Mouse (Mus musculus): Measurements from ENCODE around the gene Kif3b. TPM values are rescaled to one million over a fixed set of nuclear protein-coding genes. Genes with fewer than 3 reads are reported as not detected.

Kif3b gene
- polyA plus RNA-seq, 1 experiment from 2014 or later = 1.7 TPM

- Histone ChIP-seq H3K36me3 (replicated peaks; ENCODE audit: insufficient read depth, low read length) (no peaks in the 10 kb centered on the region), H3K4me2 (ENCODE audit: low read depth, low read length) (no peak overlapping the region), H3K27me3 (ENCODE audit: insufficient read depth, low read length) (no peaks in the 10 kb centered on the region), H3K27ac (ENCODE audit: low read depth) (0 out of 2 replicates have a peak overlapping the region, but pooled peaks have one; percentile 11), H3K4me1 (ENCODE audit: insufficient read depth) (peaks cover 6% of the 10 kb centered on the region), H3K9me3 (ENCODE audit: low read length) (no peaks in the 10 kb centered on the region), H3K9ac (replicated peaks) (no peak overlapping the region), H3K4me3 (ENCODE audit: low read depth, low read length) (no peak overlapping the region)
- TF ChIP-seq CTCF (IDR thresholded peaks at IDR 0.05; ENCODE audit: low read depth) (no peak), EP300 (IDR thresholded peaks at IDR 0.05; ENCODE audit: low read depth) (no peak)
- 69% methylated on average over 6 of the region's 6 CpGs for WGBS (ENCODE audit: insufficient replicate concordance)
- ATAC-seq = no peak
- DNase-seq = no peak
Measured at GRCm38 (mm10) chr2:153305240-153305639, 14.0 kb downstream of the Kif3b start.

GRCm38 (mm10) chr2:153308586-153308985, 17.4 kb downstream of the Kif3b start:
- Histone ChIP-seq H3K4me2 (ENCODE audit: low read depth, low read length) (no peak overlapping the region), H3K9me3 (ENCODE audit: low read length) (no peaks in the 10 kb centered on the region), H3K4me3 (ENCODE audit: low read depth, low read length) (no peak overlapping the region), H3K4me1 (ENCODE audit: insufficient read depth) (peaks cover 6% of the 10 kb centered on the region), H3K27ac (ENCODE audit: low read depth) (no peak overlapping the region), H3K9ac (replicated peaks) (no peak overlapping the region), H3K27me3 (ENCODE audit: insufficient read depth, low read length) (no peaks in the 10 kb centered on the region), H3K36me3 (replicated peaks; ENCODE audit: insufficient read depth, low read length) (no peaks in the 10 kb centered on the region)
- ATAC-seq (no peak), DNase-seq (no peak)
- no peak for TF ChIP-seq CTCF (IDR thresholded peaks at IDR 0.05; ENCODE audit: low read depth)
- TF ChIP-seq EP300 (IDR thresholded peaks at IDR 0.05; ENCODE audit: low read depth) = no peak
- WGBS (ENCODE audit: insufficient replicate concordance) = 81% methylated on average over 7 of the region's 7 CpGs

- no peak overlapping the region for H3K27ac ChIP-seq (ENCODE audit: low read depth)
- H3K4me1 ChIP-seq (ENCODE audit: insufficient read depth) = peaks cover 6% of the 10 kb centered on the region
- H3K27me3 ChIP-seq (ENCODE audit: insufficient read depth, low read length) = no peaks in the 10 kb centered on the region
- WGBS (ENCODE audit: insufficient replicate concordance) = 84% methylated on average over 8 of the region's 8 CpGs
- H3K9me3 ChIP-seq (ENCODE audit: low read length) = no peaks in the 10 kb centered on the region
- H3K36me3 ChIP-seq (replicated peaks; ENCODE audit: insufficient read depth, low read length) = no peaks in the 10 kb centered on the region
- DNase-seq = no peak
- TF ChIP-seq EP300 (IDR thresholded peaks at IDR 0.05; ENCODE audit: low read depth) (no peak), CTCF (IDR thresholded peaks at IDR 0.05; ENCODE audit: low read depth) (no peak)
- no peak overlapping the region for H3K4me3 ChIP-seq (ENCODE audit: low read depth, low read length)
- ATAC-seq = no peak
- H3K4me2 ChIP-seq (ENCODE audit: low read depth, low read length) = no peak overlapping the region
- H3K9ac ChIP-seq (replicated peaks) = no peak overlapping the region
Measured at GRCm38 (mm10) chr2:153309106-153309505, 17.9 kb downstream of the Kif3b start.

- 71% methylated on average over 6 of the region's 6 CpGs for WGBS (ENCODE audit: insufficient replicate concordance)
- ATAC-seq (no peak), DNase-seq (no peak)
- peaks cover 5% of the 10 kb centered on the region for H3K4me1 ChIP-seq (ENCODE audit: insufficient read depth)
- H3K36me3 ChIP-seq (replicated peaks; ENCODE audit: insufficient read depth, low read length) = no peaks in the 10 kb centered on the region
- no peak for TF ChIP-seq CTCF (IDR thresholded peaks at IDR 0.05; ENCODE audit: low read depth)
- no peak for TF ChIP-seq EP300 (IDR thresholded peaks at IDR 0.05; ENCODE audit: low read depth)
- H3K4me2 ChIP-seq (ENCODE audit: low read depth, low read length) = no peak overlapping the region
- H3K9ac ChIP-seq (replicated peaks) = no peak overlapping the region
- no peaks in the 10 kb centered on the region for H3K9me3 ChIP-seq (ENCODE audit: low read length)
- H3K4me3 ChIP-seq (ENCODE audit: low read depth, low read length) = no peak overlapping the region
- H3K27ac ChIP-seq (ENCODE audit: low read depth) = no peak overlapping the region
- no peaks in the 10 kb centered on the region for H3K27me3 ChIP-seq (ENCODE audit: insufficient read depth, low read length)
Measured at GRCm38 (mm10) chr2:153310228-153310627, 19.0 kb downstream of the Kif3b start.

- TF ChIP-seq EP300 (IDR thresholded peaks at IDR 0.05; ENCODE audit: low read depth) = no peak
- TF ChIP-seq CTCF (IDR thresholded peaks at IDR 0.05; ENCODE audit: low read depth) = no peak
- Histone ChIP-seq H3K36me3 (replicated peaks; ENCODE audit: insufficient read depth, low read length) (peaks cover 8% of the 10 kb centered on the region; the same call in 1 of the 2 replicates), H3K4me3 (ENCODE audit: low read depth, low read length) (no peak overlapping the region), H3K9me3 (ENCODE audit: low read length) (no peaks in the 10 kb centered on the region), H3K27me3 (ENCODE audit: insufficient read depth, low read length) (no peaks in the 10 kb centered on the region), H3K27ac (ENCODE audit: low read depth) (0 out of 2 replicates have a peak overlapping the region, but pooled peaks have one; percentile 24), H3K4me2 (ENCODE audit: low read depth, low read length) (no peak overlapping the region), H3K9ac (replicated peaks) (no peak overlapping the region), H3K4me1 (ENCODE audit: insufficient read depth) (peaks cover under 1% of the 10 kb centered on the region; the same call in 1 of the 2 replicates)
- 78% methylated on average over 9 of the region's 9 CpGs for WGBS (ENCODE audit: insufficient replicate concordance)
- ATAC-seq (no peak), DNase-seq (no peak)
Measured at GRCm38 (mm10) chr2:153312884-153313283, 21.7 kb downstream of the Kif3b start.

GRCm38 (mm10) chr2:153318408-153318807, 27.2 kb downstream of the Kif3b start:
- TF ChIP-seq EP300 (IDR thresholded peaks at IDR 0.05; ENCODE audit: low read depth) = no peak
- TF ChIP-seq CTCF (IDR thresholded peaks at IDR 0.05; ENCODE audit: low read depth) = no peak
- Histone ChIP-seq H3K27me3 (ENCODE audit: insufficient read depth, low read length) (no peaks in the 10 kb centered on the region), H3K27ac (ENCODE audit: low read depth) (0 out of 2 replicates have a peak overlapping the region, but pooled peaks have one; percentile 83), H3K4me1 (ENCODE audit: insufficient read depth) (no peaks in the 10 kb centered on the region), H3K9ac (replicated peaks) (no peak overlapping the region), H3K4me2 (ENCODE audit: low read depth, low read length) (no peak overlapping the region), H3K4me3 (ENCODE audit: low read depth, low read length) (no peak overlapping the region), H3K9me3 (ENCODE audit: low read length) (no peaks in the 10 kb centered on the region), H3K36me3 (replicated peaks; ENCODE audit: insufficient read depth, low read length) (peaks cover 36% of the 10 kb centered on the region)
- 84% methylated on average over 4 of the region's 4 CpGs for WGBS (ENCODE audit: insufficient replicate concordance)
- DNase-seq = no peak
- no peak for ATAC-seq
